Comparison of ENCODE assay signal across 8 mouse cellular contexts in genomic region chr17:15374321-15375141, GRCm38 (mm10). TPM values are rescaled to one million over a fixed set of nuclear protein-coding genes. Genes with fewer than 3 reads are reported as not detected.
A peak's percentile ranks its signal among the peaks of the same experiment; 100 is the strongest.
DNase-seq lines count a peak whose midpoint lies in the region; ATAC-seq lines count a peak whose summit lies in the region.

No protein-coding gene starts in this region.

- peaks cover 95% of the 10 kb centered on the region for H3K27me3 ChIP-seq in megakaryocyte, embryonic 14.5 days (replicated peaks)
- H3K27me3 ChIP-seq in forebrain, embryonic 11.5 days (ENCODE audit: control insufficient read depth, insufficient read depth, low read length), result peaks cover 2% of the 10 kb centered on the region; the same call in 1 of the 2 replicates
- H3K27me3 ChIP-seq in intestine, embryonic 15.5 days (replicated peaks), result peaks cover 12% of the 10 kb centered on the region; the same call in 1 of the 2 replicates
- H3K27me3 ChIP-seq in midbrain, embryonic 16.5 days (ENCODE audit: control insufficient read depth, insufficient read depth, low read depth, low read length), result no peaks in the 10 kb centered on the region

- 0 out of 2 replicates have a peak, but pooled peaks cover 3% of the 10 kb centered on the region for H3K9me3 ChIP-seq in megakaryocyte, embryonic 14.5 days
- no peaks in the 10 kb centered on the region for H3K9me3 ChIP-seq in forebrain, embryonic 11.5 days (ENCODE audit: control insufficient read depth, low read length)
- H3K9me3 ChIP-seq in intestine, embryonic 15.5 days, result no peaks in the 10 kb centered on the region
- H3K9me3 ChIP-seq in midbrain, embryonic 16.5 days (replicated peaks; ENCODE audit: control insufficient read depth, low read length, poor library complexity, severe bottlenecking), result no peaks in the 10 kb centered on the region

- peak; percentile 70 for DNase-seq in forebrain, embryonic 11.5 days (ENCODE audit: low spot score)
- DNase-seq in urinary bladder, postnatal 10 days (ENCODE audit: low spot score), result no peak
- no peak for DNase-seq in cerebellum, adult 9-10 months
- DNase-seq in cerebellum, adult 18-20 months, result no peak

- WGBS in forebrain, embryonic 11.5 days, result under 1% methylated on average over 48 of the region's 50 CpGs
- WGBS in intestine, embryonic 15.5 days, result 2% methylated on average over 50 of the region's 50 CpGs
- WGBS in midbrain, embryonic 16.5 days, result 1% methylated on average over 49 of the region's 50 CpGs

- peak overlapping the region; percentile 94 for H3K4me3 ChIP-seq in megakaryocyte, embryonic 14.5 days (replicated peaks)
- peak overlapping the region; percentile 63 for H3K4me3 ChIP-seq in forebrain, embryonic 11.5 days (ENCODE audit: low read depth, low read length)
- peak overlapping the region; percentile 63 for H3K4me3 ChIP-seq in intestine, embryonic 15.5 days (replicated peaks)
- H3K4me3 ChIP-seq in midbrain, embryonic 16.5 days (ENCODE audit: low read depth, low read length), result peak overlapping the region; percentile 71

- H3K27ac ChIP-seq in forebrain, embryonic 11.5 days (ENCODE audit: low read depth, low read length), result peak overlapping the region; percentile 89
- peak overlapping the region; percentile 85 for H3K27ac ChIP-seq in intestine, embryonic 15.5 days
- H3K27ac ChIP-seq in midbrain, embryonic 16.5 days (ENCODE audit: low read length), result peak overlapping the region; percentile 97

- H3K4me1 ChIP-seq in megakaryocyte, embryonic 14.5 days, result peaks cover 45% of the 10 kb centered on the region
- peaks cover 37% of the 10 kb centered on the region for H3K4me1 ChIP-seq in forebrain, embryonic 11.5 days (replicated peaks; ENCODE audit: control insufficient read depth, insufficient read depth, low read length)
- H3K4me1 ChIP-seq in intestine, embryonic 15.5 days (replicated peaks), result peaks cover 45% of the 10 kb centered on the region
- peaks cover 40% of the 10 kb centered on the region for H3K4me1 ChIP-seq in midbrain, embryonic 16.5 days (ENCODE audit: control insufficient read depth, insufficient read depth, low read length)

- no peaks in the 10 kb centered on the region for H3K36me3 ChIP-seq in megakaryocyte, embryonic 14.5 days (replicated peaks; ENCODE audit: low read length)
- peaks cover 12% of the 10 kb centered on the region; the same call in 1 of the 2 replicates for H3K36me3 ChIP-seq in forebrain, embryonic 11.5 days (ENCODE audit: control insufficient read depth, insufficient read depth, low read length)
- H3K36me3 ChIP-seq in intestine, embryonic 15.5 days, result 0 out of 2 replicates have a peak, but pooled peaks cover 4% of the 10 kb centered on the region
- peaks cover 9% of the 10 kb centered on the region for H3K36me3 ChIP-seq in midbrain, embryonic 16.5 days (ENCODE audit: control insufficient read depth, insufficient read depth, low read length)

- peak overlapping the region; percentile 62 for H3K4me2 ChIP-seq in forebrain, embryonic 11.5 days (ENCODE audit: low read depth, low read length, severe bottlenecking)
- peak overlapping the region; percentile 99 for H3K4me2 ChIP-seq in intestine, embryonic 15.5 days (replicated peaks)
- H3K4me2 ChIP-seq in midbrain, embryonic 16.5 days (ENCODE audit: low read length), result peak overlapping the region; percentile 70

- peak overlapping the region; percentile 73 for H3K9ac ChIP-seq in forebrain, embryonic 11.5 days (ENCODE audit: low read length)
- peak overlapping the region; percentile 73 for H3K9ac ChIP-seq in intestine, embryonic 15.5 days
- peak overlapping the region; percentile 89 for H3K9ac ChIP-seq in midbrain, embryonic 16.5 days (ENCODE audit: low read depth, low read length)

- ATAC-seq in megakaryocyte, adult 5-6 weeks (ENCODE audit: poor library complexity, severe bottlenecking), result no peak
- ATAC-seq in forebrain, embryonic 11.5 days (replicated peaks; ENCODE audit: low FRiP score), result no peak
- no peak for ATAC-seq in intestine, embryonic 15.5 days
- 0 out of 2 replicates have a peak, but pooled peaks have one; percentile 1 for ATAC-seq in midbrain, embryonic 16.5 days

RNA-seq across cellular contexts. Expression of gene Dll1, which starts 2.1 kb away (rescaled TPM):
- 0.22 TPM in 1 of 2 replicates, not detected in the other for polyA plus RNA-seq in megakaryocyte, embryonic 14.5 days (2012; ENCODE audit: insufficient read depth, low replicate concordance)
- not detected in 2 replicates for total RNA-seq in megakaryocyte, adult 5-6 weeks (2015)
- total RNA-seq in megakaryocyte, adult 5-6 weeks (2017), result 0.11 TPM in 1 of 2 replicates, not detected in the other
- 84.7 and 97.4 TPM in 2 replicates for polyA plus RNA-seq in forebrain, embryonic 11.5 days (2014; fragmentation: Nextera tagmentation; extraction: Ambion mirVana)
- polyA plus RNA-seq in intestine, embryonic 15.5 days (2015; fragmentation: Nextera tagmentation; extraction: Ambion mirVana), result 20.7 and 23.3 TPM in 2 replicates
- 17.8 and 18.5 TPM in 2 replicates for polyA plus RNA-seq in midbrain, embryonic 16.5 days (2015; fragmentation: Nextera tagmentation; extraction: Ambion mirVana)

RNA-seq across cellular contexts. Expression of gene Fam120b, which starts 21.5 kb away (rescaled TPM):
- polyA plus RNA-seq in megakaryocyte, embryonic 14.5 days (2012; ENCODE audit: insufficient read depth, low replicate concordance), result 1.4 and 1.5 TPM in 2 replicates
- total RNA-seq in megakaryocyte, adult 5-6 weeks (2015), result 10.8 and 11.8 TPM in 2 replicates
- 13.0 and 16.6 TPM in 2 replicates for total RNA-seq in megakaryocyte, adult 5-6 weeks (2017)
- 32.7 and 33.6 TPM in 2 replicates for polyA plus RNA-seq in forebrain, embryonic 11.5 days (2014; fragmentation: Nextera tagmentation; extraction: Ambion mirVana)
- polyA plus RNA-seq in intestine, embryonic 15.5 days (2015; fragmentation: Nextera tagmentation; extraction: Ambion mirVana), result 26.9 and 27.7 TPM in 2 replicates
- 50.0 and 54.3 TPM in 2 replicates for polyA plus RNA-seq in midbrain, embryonic 16.5 days (2015; fragmentation: Nextera tagmentation; extraction: Ambion mirVana)

Comparison
In these comparisons a context has a peak if more than half of its experiments do, and no peak if none do; other contexts are left out.
1. RNA of gene Dll1, which starts 2.1 kb away (polyA plus RNA-seq): 84.7 to 97.4 TPM in forebrain, embryonic 11.5 days, 20.7 to 23.3 TPM in intestine, embryonic 15.5 days and 17.8 to 18.5 TPM in midbrain, embryonic 16.5 days; 0.22 TPM in megakaryocyte, embryonic 14.5 days; every median in the first group is over 10 times any median in the second.
2. RNA of gene Fam120b, which starts 21.5 kb away (polyA plus RNA-seq): 50.0 to 54.3 TPM in midbrain, embryonic 16.5 days, 32.7 to 33.6 TPM in forebrain, embryonic 11.5 days and 26.9 to 27.7 TPM in intestine, embryonic 15.5 days; 1.4 to 1.5 TPM in megakaryocyte, embryonic 14.5 days; every median in the first group is over 10 times any median in the second.
3. Peak in every context shown above with its lines, with median percentiles within 50 percentile points of each other: H3K4me3 ChIP-seq, H3K27ac ChIP-seq, H3K4me2 ChIP-seq and H3K9ac ChIP-seq.